Comparison of ENCODE assay signal across 40 mouse cellular contexts in genomic region chr10:116135187-116135586, GRCm38 (mm10). TPM values are rescaled to one million over a fixed set of nuclear protein-coding genes. Genes with fewer than 3 reads are reported as not detected.
"Had no signal": no experiment of that assay in that cellular context is flagged by ENCODE, and none has a peak within 500 bp of the region (broad histone marks: within the 10 kb centered on the region; RNA-seq: fewer than 3 reads in every experiment).

No protein-coding gene starts in this region.

- H3K27ac ChIP-seq: gastrocnemius, adult 2 months; heart, adult 2 months; heart, embryonic 13.5 days; heart, embryonic 15.5 days; hindbrain, embryonic 10.5 days; hindbrain, embryonic 12.5 days; hindbrain, embryonic 14.5 days; intestine, embryonic 15.5 days; layer of hippocampus, adult 2 months; limb, embryonic 13.5 days; limb, embryonic 15.5 days; liver, embryonic 12.5 days; liver, embryonic 14.5 days had no signal

- ATAC-seq: hindbrain, embryonic 16.5 days; inflammation-experienced regulatory T-cells, adult 6 months; intestine, embryonic 15.5 days; intestine, postnatal 0 days; liver, embryonic 12.5 days had no signal

- H3K27me3 ChIP-seq: heart, embryonic 13.5 days; heart, embryonic 15.5 days; hindbrain, embryonic 12.5 days; intestine, embryonic 15.5 days; limb, embryonic 13.5 days; limb, embryonic 15.5 days; liver, embryonic 12.5 days had no signal

- H3K9me3 ChIP-seq: heart, embryonic 13.5 days; heart, embryonic 15.5 days; hindbrain, embryonic 10.5 days; hindbrain, embryonic 12.5 days; intestine, embryonic 15.5 days; limb, embryonic 13.5 days; limb, embryonic 15.5 days; liver, embryonic 12.5 days had no signal

- H3K9ac ChIP-seq: heart, embryonic 13.5 days; heart, embryonic 15.5 days; hindbrain, embryonic 12.5 days; hindbrain, embryonic 14.5 days; intestine, embryonic 15.5 days; limb, embryonic 13.5 days; limb, embryonic 15.5 days; liver, embryonic 12.5 days; liver, embryonic 14.5 days had no signal

- H3K4me1 ChIP-seq: heart, embryonic 13.5 days; heart, embryonic 15.5 days; hindbrain, embryonic 10.5 days; hindbrain, embryonic 12.5 days; intestine, embryonic 15.5 days; limb, embryonic 13.5 days; limb, embryonic 15.5 days; liver, embryonic 12.5 days had no signal

- DNase-seq: gastrocnemius, adult 2 months; gastrocnemius, postnatal 10 days; gastrocnemius, postnatal 25 days; heart, adult 11 months; heart, adult 2 months; heart, postnatal 14 days; heart, postnatal 4 days; kidney, adult 18-20 months; kidney, adult 8-10 months; kidney, postnatal 10 days; kidney, postnatal 25 days; kidney, postnatal 4 days; layer of hippocampus, postnatal 36 days; left cerebral cortex, postnatal 4 days had no signal

- H3K4me3 ChIP-seq: gastrocnemius, adult 2 months; heart, adult 2 months; heart, embryonic 13.5 days; heart, embryonic 15.5 days; hindbrain, embryonic 10.5 days; hindbrain, embryonic 12.5 days; intestine, embryonic 15.5 days; layer of hippocampus, adult 2 months; limb, embryonic 13.5 days; limb, embryonic 15.5 days; liver, embryonic 12.5 days had no signal

- H3K36me3 ChIP-seq: heart, embryonic 13.5 days; heart, embryonic 15.5 days; hindbrain, embryonic 10.5 days; hindbrain, embryonic 12.5 days; intestine, embryonic 15.5 days; limb, embryonic 13.5 days; limb, embryonic 15.5 days; liver, embryonic 12.5 days had no signal

RNA-seq across cellular contexts. Expression of gene 4933416C03Rik, which starts 21.5 kb away (rescaled TPM):
- total RNA-seq: gastrocnemius, adult 2 months; gastrocnemius, postnatal 10 days; gastrocnemius, postnatal 25 days; gastrocnemius, postnatal 4 days; heart, adult 2 months; heart, postnatal 14 days; heart, postnatal 4 days; layer of hippocampus, adult 2 months; layer of hippocampus, postnatal 10 days; layer of hippocampus, postnatal 36 days; left cerebral cortex, adult 18-20 months; left cerebral cortex, adult 8-10 months; left cerebral cortex, postnatal 10 days; left cerebral cortex, postnatal 25 days; left cerebral cortex, postnatal 4 days; liver, adult 2 months had no signal
- polyA plus RNA-seq: heart, adult 2 months; heart, embryonic 11.5 days; heart, embryonic 13.5 days; heart, embryonic 15.5 days; heart, postnatal 0 days; hindbrain, embryonic 10.5 days; hindbrain, embryonic 12.5 days; intestine, embryonic 15.5 days; intestine, postnatal 0 days; kidney, embryonic 14.5 days; kidney, embryonic 16.5 days; limb, embryonic 11.5 days; limb, embryonic 13.5 days; limb, embryonic 15.5 days; liver, adult 2 months; liver, embryonic 12.5 days; liver, embryonic 14.5 days had no signal
